Mouse (Mus musculus): Measurements from ENCODE around the gene Golph3l. TPM values are rescaled to one million over a fixed set of nuclear protein-coding genes. Genes with fewer than 3 reads are reported as not detected.

Golph3l gene
- polyA plus RNA-seq, 1 experiment from 2014 or later = 28.9 TPM

DNA sequence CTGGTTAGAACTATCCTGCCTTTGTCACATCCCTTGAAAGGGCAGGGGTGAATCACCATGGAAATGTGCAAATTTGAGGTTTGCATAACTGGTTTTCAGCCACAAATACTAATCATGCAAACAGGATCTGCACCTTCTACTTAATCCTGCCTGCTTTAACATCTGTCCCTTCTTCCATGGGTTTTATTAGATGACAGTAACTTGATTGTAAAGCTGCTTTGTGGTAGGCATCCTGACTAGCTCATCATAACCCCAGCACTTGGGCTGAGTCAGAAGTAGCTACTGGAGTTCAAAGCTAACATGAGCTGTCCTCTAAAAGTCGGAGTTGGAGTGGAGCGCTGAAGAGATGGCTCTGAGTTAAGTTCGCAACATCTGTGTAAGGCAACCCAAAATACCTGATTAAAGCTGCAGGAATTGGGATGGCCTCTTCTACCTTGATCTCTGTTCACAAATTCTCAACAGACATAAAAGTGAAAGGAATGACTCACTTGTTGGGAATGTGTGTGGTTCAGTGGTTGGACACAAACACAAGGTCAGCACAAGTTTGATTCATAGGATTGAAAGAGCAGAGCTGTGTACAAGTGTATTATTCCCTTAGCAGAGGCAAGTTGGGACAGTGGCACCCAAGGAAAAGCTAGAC, 75.4 kb downstream of the Golph3l start:
- Histone ChIP-seq H3K4me2 (peak overlapping the region; percentile 77), H3K27ac (replicated peaks) (peak overlapping the region; percentile 89), H3K27me3 (no peaks in the 10 kb centered on the region), H3K4me3 (replicated peaks) (peak overlapping the region; percentile 9; the same call in 1 of the 2 replicates), H3K4me1 (replicated peaks) (peaks cover 88% of the 10 kb centered on the region), H3K36me3 (replicated peaks) (peaks cover 77% of the 10 kb centered on the region), H3K9ac (peak overlapping the region; percentile 12), H3K9me3 (replicated peaks) (no peaks in the 10 kb centered on the region)
- 79% methylated on average over 3 of the region's 3 CpGs for WGBS (ENCODE audit: insufficient replicate concordance)
- no peak for ATAC-seq (ENCODE audit: insufficient read depth)

DNA sequence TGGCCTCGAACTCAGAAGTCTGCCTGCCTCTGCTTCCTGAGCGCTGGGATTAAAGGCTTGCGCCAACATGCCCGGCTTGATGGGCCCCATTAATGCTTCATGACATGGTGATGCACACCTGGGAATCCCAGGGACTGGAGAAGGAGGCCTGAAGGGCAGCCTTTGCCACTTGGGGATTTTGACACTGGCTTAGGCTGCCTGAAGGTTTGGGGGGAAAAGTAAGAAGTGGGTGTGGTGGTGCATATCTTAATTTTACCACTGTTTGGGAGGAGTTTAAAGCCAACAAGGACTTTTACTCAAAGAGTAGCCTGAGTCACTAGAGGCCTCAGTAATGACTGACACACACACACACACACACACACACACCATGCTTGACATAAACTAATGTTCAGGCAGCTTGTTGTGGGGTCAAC, 76.2 kb downstream of the Golph3l start:
- Histone ChIP-seq H3K36me3 (replicated peaks) (peaks cover 81% of the 10 kb centered on the region), H3K9me3 (replicated peaks) (no peaks in the 10 kb centered on the region), H3K27ac (replicated peaks) (peak overlapping the region; percentile 89), H3K9ac (peak overlapping the region; percentile 33; the same call in 1 of the 2 replicates), H3K4me1 (replicated peaks) (peaks cover 94% of the 10 kb centered on the region), H3K27me3 (no peaks in the 10 kb centered on the region), H3K4me2 (peak overlapping the region; percentile 77), H3K4me3 (replicated peaks) (0 out of 2 replicates have a peak overlapping the region, but pooled peaks have one; percentile 20)
- peak; percentile 35 for ATAC-seq (ENCODE audit: insufficient read depth)
- 74% methylated on average over 4 of the region's 4 CpGs for WGBS (ENCODE audit: insufficient replicate concordance)

DNA sequence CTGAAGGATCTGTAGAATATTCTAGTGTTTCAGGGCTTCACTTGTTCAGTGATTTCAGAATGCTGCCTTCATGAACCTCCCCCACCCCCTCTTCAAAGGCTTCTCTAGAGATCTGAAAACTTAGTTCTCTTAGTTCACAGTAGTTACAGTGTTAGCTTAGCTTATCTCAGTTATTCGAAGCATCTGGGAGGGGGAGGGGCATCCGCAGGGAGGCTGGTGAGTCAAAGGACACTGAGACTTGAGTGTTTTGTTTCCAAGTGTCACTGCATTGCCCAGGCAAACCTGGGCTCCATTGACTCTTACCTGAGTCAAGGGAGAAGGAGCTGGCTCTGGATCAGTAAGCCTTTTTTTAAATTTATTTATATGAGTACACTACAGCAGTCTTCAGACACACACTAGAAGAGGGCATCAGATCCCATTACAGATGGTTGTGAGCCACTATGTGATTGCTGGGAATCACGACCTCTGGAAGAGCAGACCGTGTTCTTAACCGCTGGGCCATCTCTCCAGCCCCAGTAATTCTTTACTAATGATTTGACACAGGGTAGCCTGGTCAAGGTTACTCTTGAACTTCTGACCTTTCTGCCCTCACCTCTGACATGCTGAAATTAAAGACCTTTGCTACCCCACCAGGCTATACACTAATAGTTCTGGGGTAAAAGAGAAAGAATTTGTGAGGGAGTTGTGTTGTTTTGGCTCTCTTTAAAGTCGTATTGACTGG, 77.5 kb downstream of the Golph3l start:
- Histone ChIP-seq H3K36me3 (replicated peaks) (peaks cover 73% of the 10 kb centered on the region), H3K4me2 (peak overlapping the region; percentile 53), H3K4me1 (replicated peaks) (peaks cover 93% of the 10 kb centered on the region), H3K27ac (replicated peaks) (peak overlapping the region; percentile 89), H3K9ac (peak overlapping the region; percentile 33), H3K4me3 (replicated peaks) (0 out of 2 replicates have a peak overlapping the region, but pooled peaks have one; percentile 17), H3K9me3 (replicated peaks) (no peaks in the 10 kb centered on the region), H3K27me3 (no peaks in the 10 kb centered on the region)
- ATAC-seq (ENCODE audit: insufficient read depth) = peak; percentile 68
- WGBS (ENCODE audit: insufficient replicate concordance) = 43% methylated on average over 6 of the region's 6 CpGs

DNA sequence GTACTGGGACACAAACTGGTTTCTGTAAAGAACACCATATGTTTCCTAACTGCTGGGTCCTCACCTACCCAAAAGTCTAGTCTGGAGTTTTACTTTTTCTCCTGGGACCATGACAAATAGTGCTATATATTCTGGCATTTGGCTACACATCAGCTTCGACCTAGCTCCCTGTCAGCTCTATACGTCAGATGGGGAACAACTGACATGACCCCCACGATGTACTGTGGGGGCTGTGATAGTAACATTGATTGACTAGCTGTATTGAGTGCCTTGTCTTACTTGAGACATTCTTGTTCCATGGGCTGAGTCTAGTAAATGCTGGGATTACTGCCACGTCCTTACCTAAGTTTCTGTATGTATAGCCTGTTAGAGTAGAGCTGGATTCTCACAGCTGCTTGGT, 78.8 kb downstream of the Golph3l start:
- H3K4me1 ChIP-seq (replicated peaks) = peaks cover 94% of the 10 kb centered on the region
- ATAC-seq (ENCODE audit: insufficient read depth) = no peak
- peak overlapping the region; percentile 14 for H3K4me2 ChIP-seq
- 0 out of 2 replicates have a peak overlapping the region, but pooled peaks have one; percentile 9 for H3K9ac ChIP-seq
- 47% methylated on average over 4 of the region's 4 CpGs for WGBS (ENCODE audit: insufficient replicate concordance)
- no peaks in the 10 kb centered on the region for H3K27me3 ChIP-seq
- peak overlapping the region; percentile 89 for H3K27ac ChIP-seq (replicated peaks)
- no peaks in the 10 kb centered on the region for H3K9me3 ChIP-seq (replicated peaks)
- no peak overlapping the region for H3K4me3 ChIP-seq (replicated peaks)
- H3K36me3 ChIP-seq (replicated peaks) = peaks cover 68% of the 10 kb centered on the region

DNA sequence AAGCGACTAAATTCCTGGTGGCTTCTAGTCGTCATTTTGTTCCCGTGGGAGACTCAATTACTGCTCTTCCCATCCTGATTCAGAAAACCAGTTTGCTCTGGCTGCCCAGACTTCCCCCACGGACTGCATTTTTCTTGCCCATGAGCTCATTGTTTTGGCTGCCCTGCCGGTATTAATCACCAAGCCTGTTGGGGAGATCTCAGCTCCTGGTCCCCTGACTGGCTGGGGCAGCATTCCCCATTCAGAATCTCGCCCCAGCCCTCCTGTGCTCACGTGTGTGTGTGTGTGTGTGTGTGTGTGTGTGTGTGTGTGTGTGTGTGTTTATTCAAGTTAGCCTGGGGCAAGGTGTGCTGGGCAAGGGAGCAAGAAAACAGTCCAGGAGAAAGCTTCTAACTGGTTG, 79.3 kb downstream of the Golph3l start:
- no peaks in the 10 kb centered on the region for H3K9me3 ChIP-seq (replicated peaks)
- no peak for ATAC-seq (ENCODE audit: insufficient read depth)
- H3K27ac ChIP-seq (replicated peaks) = peak overlapping the region; percentile 89
- no peak overlapping the region for H3K4me3 ChIP-seq (replicated peaks)
- H3K36me3 ChIP-seq (replicated peaks) = peaks cover 63% of the 10 kb centered on the region
- H3K4me2 ChIP-seq = peak overlapping the region; percentile 29
- 0 out of 2 replicates have a peak overlapping the region, but pooled peaks have one; percentile 9 for H3K9ac ChIP-seq
- WGBS (ENCODE audit: insufficient replicate concordance) = 38% methylated on average over 7 of the region's 7 CpGs
- no peaks in the 10 kb centered on the region for H3K27me3 ChIP-seq
- H3K4me1 ChIP-seq (replicated peaks) = peaks cover 94% of the 10 kb centered on the region

Other genes with a start within 250 kb of the Golph3l start
- 12.0 and 12.9 TPM in 2 replicates for gene Setdb1, start 231.7 kb upstream of the Golph3l start, polyA plus RNA-seq (2015; fragmentation: Nextera tagmentation; extraction: Ambion mirVana)
- not detected in 2 replicates for gene 4930558C23Rik, start 186.1 kb upstream of the Golph3l start, polyA plus RNA-seq (2015; fragmentation: Nextera tagmentation; extraction: Ambion mirVana)
- gene Arnt, start 154.5 kb upstream of the Golph3l start, polyA plus RNA-seq (2015; fragmentation: Nextera tagmentation; extraction: Ambion mirVana) = 15.4 and 16.4 TPM in 2 replicates
- gene Ctsk, start 89.7 kb upstream of the Golph3l start, polyA plus RNA-seq (2015; fragmentation: Nextera tagmentation; extraction: Ambion mirVana) = 1.3 and 1.8 TPM in 2 replicates
- gene Ctss, start 62.1 kb upstream of the Golph3l start, polyA plus RNA-seq (2015; fragmentation: Nextera tagmentation; extraction: Ambion mirVana) = 34.9 and 37.1 TPM in 2 replicates
- not detected in 2 replicates for gene Hormad1, start 29.3 kb upstream of the Golph3l start, polyA plus RNA-seq (2015; fragmentation: Nextera tagmentation; extraction: Ambion mirVana)
- 32.7 and 35.9 TPM in 2 replicates for gene Ensa, start 36.1 kb downstream of the Golph3l start, polyA plus RNA-seq (2015; fragmentation: Nextera tagmentation; extraction: Ambion mirVana)
- 34.8 and 39.0 TPM in 2 replicates for gene Mcl1, start 69.9 kb downstream of the Golph3l start, polyA plus RNA-seq (2015; fragmentation: Nextera tagmentation; extraction: Ambion mirVana)
- gene Adamtsl4, start 99.0 kb downstream of the Golph3l start, polyA plus RNA-seq (2015; fragmentation: Nextera tagmentation; extraction: Ambion mirVana) = 0.79 and 1.0 TPM in 2 replicates
- 17.4 and 18.2 TPM in 2 replicates for gene Ecm1, start 150.6 kb downstream of the Golph3l start, polyA plus RNA-seq (2015; fragmentation: Nextera tagmentation; extraction: Ambion mirVana)
- gene Tars2, start 171.3 kb downstream of the Golph3l start, polyA plus RNA-seq (2015; fragmentation: Nextera tagmentation; extraction: Ambion mirVana) = 33.8 and 38.0 TPM in 2 replicates
- 6.5 and 6.8 TPM in 2 replicates for gene Rprd2, start 229.9 kb downstream of the Golph3l start, polyA plus RNA-seq (2015; fragmentation: Nextera tagmentation; extraction: Ambion mirVana)

All from liver, embryonic 15.5 days (tissue).